Mouse (Mus musculus): Measurements from ENCODE around the gene Htr3a. TPM values are rescaled to one million over a fixed set of nuclear protein-coding genes. Genes with fewer than 3 reads are reported as not detected.

Htr3a gene
- polyA plus RNA-seq, 1 experiment from 2014 or later, result 1.5 TPM

Other genes starting within 250 kb of the Htr3a start
- 7.9 and 8.0 TPM in 2 replicates for gene Zbtb16, start 74.9 kb downstream of the Htr3a start, polyA plus RNA-seq (2015; fragmentation: Nextera tagmentation; extraction: Ambion mirVana)
- gene Htr3b, start 53.9 kb upstream of the Htr3a start, polyA plus RNA-seq (2015; fragmentation: Nextera tagmentation; extraction: Ambion mirVana), result 0.06 TPM in 1 of 2 replicates, not detected in the other
- gene Usp28, start 74.3 kb upstream of the Htr3a start, polyA plus RNA-seq (2015; fragmentation: Nextera tagmentation; extraction: Ambion mirVana), result 31.8 and 33.6 TPM in 2 replicates
- 25.7 and 26.7 TPM in 2 replicates for gene Zw10, start 144.5 kb upstream of the Htr3a start, polyA plus RNA-seq (2015; fragmentation: Nextera tagmentation; extraction: Ambion mirVana)
- 1.4 TPM in 2 replicates for gene Tmprss5, start 170.2 kb upstream of the Htr3a start, polyA plus RNA-seq (2015; fragmentation: Nextera tagmentation; extraction: Ambion mirVana)

Data from midbrain, embryonic 15.5 days (tissue).